Mouse (Mus musculus) thymus, adult 18-20 months (tissue): Measurements from ENCODE around the gene Nlrp5.
"Not testable (repeated sequence)": the region's sequence is repeated elsewhere in the genome, so short reads cannot be mapped to it uniquely, and the experiment has no call there.

Source experiments
- DNase-seq, 2 experiments: peaks; one replicate each; pipeline ENCODE4 v3.0.0; 2022; ENCODE audit warnings: mixed read lengths in 2 of 2

Gene Nlrp5

GRCm38 (mm10) chr7:23385589-23385988 is at the start of gene Nlrp5:
Gene Nlrp5 (plus strand): TSS chr7:23385889.
- no peak for DNase-seq

- not testable (repeated sequence) for DNase-seq
Measured at GRCm38 (mm10) chr7:23358311-23358710, 27.4 kb upstream of the Nlrp5 start.

GRCm38 (mm10) chr7:23470201-23470600 is 84.5 kb downstream of the Nlrp5 start:
- not testable (repeated sequence) for DNase-seq

- not testable (repeated sequence) for DNase-seq
Measured at GRCm38 (mm10) chr7:23470832-23471231, 85.1 kb downstream of the Nlrp5 start.

- not testable (repeated sequence) for DNase-seq
Measured at GRCm38 (mm10) chr7:23472886-23473285, 87.2 kb downstream of the Nlrp5 start.
